Mouse (Mus musculus) forebrain, embryonic 15.5 days (tissue): ENCODE measurements at regions not wholly inside any gene's neighbourhood (a gene's known extent, or its start where the extent isn't known, plus 50 kb on each side); places are given as distances from the start of the nearest gene placed in this dataset.

ENCODE experiments used
- ATAC-seq: fragments of 200-750 bp; cut with Nextera tagmentation; replicated peaks from 2 replicates; pipeline ENCODE4 v1.8.0; 2017; ENCODE audit warnings: mild to moderate bottlenecking, moderate TSS enrichment, moderate library complexity
- H3K27ac ChIP-seq: fragments of 300-500 bp; sonication (generic); replicated peaks from 2 replicates; pipeline ENCODE4 v1.5.1; 2015; ENCODE audit warnings: mild to moderate bottlenecking, inconsistent platforms
- H3K27me3 ChIP-seq: fragments of 300-500 bp; sonication (generic); 2 replicates; pipeline ENCODE4 v1.6.1; 2015; ENCODE audit warnings: inconsistent platforms
- H3K36me3 ChIP-seq: fragments of 300-500 bp; sonication (generic); 2 replicates; pipeline ENCODE4 v1.6.1; 2015; ENCODE audit warnings: mild to moderate bottlenecking, inconsistent platforms
- H3K4me1 ChIP-seq: fragments of 300-500 bp; sonication (generic); 2 replicates; pipeline ENCODE4 v1.6.1; 2015; ENCODE audit warnings: inconsistent platforms
- H3K4me2 ChIP-seq: fragments of 300-500 bp; sonication (generic); replicated peaks from 2 replicates; pipeline ENCODE4 v1.6.1; 2015; ENCODE audit warnings: mild to moderate bottlenecking, inconsistent platforms
- H3K4me3 ChIP-seq: fragments of 300-500 bp; sonication (generic); 2 replicates; pipeline ENCODE4 v1.5.1; 2015; ENCODE audit warnings: mild to moderate bottlenecking, inconsistent platforms
- H3K9ac ChIP-seq: fragments of 300-500 bp; sonication (generic); replicated peaks from 2 replicates; pipeline ENCODE4 v1.6.1; 2015; ENCODE audit warnings: mild to moderate bottlenecking, inconsistent platforms
- H3K9me3 ChIP-seq: fragments of 300-500 bp; sonication (generic); 2 replicates; pipeline ENCODE4 v1.6.1; 2016; ENCODE audit warnings: inconsistent platforms
- WGBS: fragments of 180-500 bp; shearing (Covaris S2); methylation state at CpG from one replicate; pipeline ENCODE4 v1.1.7; 2015; ENCODE audit warnings: mixed read lengths; 5-methylcytosine and 5-hydroxymethylcytosine counted together

GRCm38 (mm10) chrX:11776236-11776899 lies 383.8 kb downstream of the Bcor start:
- Histone ChIP-seq H3K4me3 (no peak overlapping the region), H3K27me3 (no peaks in the 10 kb centered on the region), H3K9ac (no peak overlapping the region), H3K4me2 (no peak overlapping the region), H3K27ac (no peak overlapping the region), H3K4me1 (no peaks in the 10 kb centered on the region), H3K9me3 (no peaks in the 10 kb centered on the region), H3K36me3 (no peaks in the 10 kb centered on the region)
- no peak for ATAC-seq
- 69% methylated on average over 6 of the region's 6 CpGs for WGBS

DNA sequence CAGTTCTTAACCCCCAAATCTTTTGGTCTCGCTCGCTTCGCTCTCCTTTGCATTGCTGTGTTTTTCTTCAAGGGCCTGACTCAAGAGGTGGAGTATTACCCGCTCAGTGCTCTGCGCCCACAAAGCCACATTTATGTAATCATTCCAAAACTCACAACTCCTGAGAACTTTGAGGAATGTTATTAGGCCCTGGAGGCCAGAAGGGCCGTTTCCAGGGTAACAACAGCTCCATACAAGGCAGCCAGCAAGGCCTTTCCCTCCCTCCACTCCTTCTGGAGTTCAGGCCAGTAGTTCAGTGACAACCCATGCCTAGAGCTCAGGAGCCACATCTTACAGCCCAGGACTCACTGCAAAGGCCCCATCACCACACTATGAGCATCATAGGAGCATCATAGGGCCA lies 365.1 kb downstream of the Bcor start:
- H3K4me3 ChIP-seq = no peak overlapping the region
- H3K27me3 ChIP-seq = no peaks in the 10 kb centered on the region
- 64% methylated on average over 6 of the region's 6 CpGs for WGBS
- H3K4me1 ChIP-seq = peaks cover 11% of the 10 kb centered on the region; the same call in 1 of the 2 replicates
- ATAC-seq = no peak
- no peak overlapping the region for H3K27ac ChIP-seq
- H3K36me3 ChIP-seq = no peaks in the 10 kb centered on the region
- no peak overlapping the region for H3K9ac ChIP-seq
- H3K9me3 ChIP-seq = no peaks in the 10 kb centered on the region
- no peak overlapping the region for H3K4me2 ChIP-seq

DNA sequence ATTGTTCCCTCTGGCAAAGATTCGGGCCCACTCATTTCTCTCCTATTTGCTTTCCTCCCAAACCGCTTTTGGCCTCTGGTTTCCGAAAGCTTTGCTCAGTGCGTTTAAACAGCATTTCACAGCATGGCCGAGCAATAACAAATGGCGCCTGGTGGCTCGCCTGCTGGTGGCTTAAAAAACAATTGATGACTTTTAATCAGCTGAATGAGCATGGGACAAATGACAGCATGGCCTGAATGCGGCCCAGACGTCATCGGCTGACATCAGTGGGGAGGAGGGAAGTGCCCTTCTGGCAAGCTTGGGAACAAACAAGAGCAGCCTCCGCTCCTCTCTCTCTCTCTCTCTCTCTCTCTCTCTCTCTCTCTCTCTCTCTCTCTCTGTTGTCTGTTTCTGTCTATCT lies 362.3 kb downstream of the Bcor start:
- Histone ChIP-seq H3K4me2 (no peak overlapping the region), H3K36me3 (no peaks in the 10 kb centered on the region), H3K9ac (no peak overlapping the region), H3K9me3 (no peaks in the 10 kb centered on the region), H3K4me1 (peaks cover 23% of the 10 kb centered on the region), H3K27ac (no peak overlapping the region; the same call in 1 of the 2 replicates), H3K4me3 (no peak overlapping the region), H3K27me3 (no peaks in the 10 kb centered on the region)
- 8% methylated on average over 11 of the region's 11 CpGs for WGBS
- peak; percentile 47; the same call in 1 of the 2 replicates for ATAC-seq

- peaks cover 26% of the 10 kb centered on the region for H3K4me1 ChIP-seq
- no peaks in the 10 kb centered on the region for H3K9me3 ChIP-seq
- no peak overlapping the region for H3K9ac ChIP-seq
- no peak overlapping the region; the same call in 1 of the 2 replicates for H3K27ac ChIP-seq
- no peaks in the 10 kb centered on the region for H3K27me3 ChIP-seq
- no peak for ATAC-seq
- H3K4me2 ChIP-seq = no peak overlapping the region
- H3K36me3 ChIP-seq = no peaks in the 10 kb centered on the region
- H3K4me3 ChIP-seq = no peak overlapping the region
- WGBS = 15% methylated on average over 3 of the region's 3 CpGs
These were observed 361.8 kb downstream of the Bcor start for GRCm38 (mm10) chrX:11798326-11798725.

GRCm38 (mm10) chrX:11800400-11800941 lies 359.7 kb downstream of the Bcor start:
- ATAC-seq = peak; percentile 54
- WGBS = 51% methylated on average over 16 of the region's 16 CpGs
- Histone ChIP-seq H3K9ac (no peak overlapping the region), H3K36me3 (no peaks in the 10 kb centered on the region), H3K9me3 (no peaks in the 10 kb centered on the region), H3K4me2 (no peak overlapping the region; the same call in 1 of the 2 replicates), H3K4me1 (peaks cover 31% of the 10 kb centered on the region), H3K27me3 (no peaks in the 10 kb centered on the region), H3K27ac (peak overlapping the region; percentile 59), H3K4me3 (no peak overlapping the region)

DNA sequence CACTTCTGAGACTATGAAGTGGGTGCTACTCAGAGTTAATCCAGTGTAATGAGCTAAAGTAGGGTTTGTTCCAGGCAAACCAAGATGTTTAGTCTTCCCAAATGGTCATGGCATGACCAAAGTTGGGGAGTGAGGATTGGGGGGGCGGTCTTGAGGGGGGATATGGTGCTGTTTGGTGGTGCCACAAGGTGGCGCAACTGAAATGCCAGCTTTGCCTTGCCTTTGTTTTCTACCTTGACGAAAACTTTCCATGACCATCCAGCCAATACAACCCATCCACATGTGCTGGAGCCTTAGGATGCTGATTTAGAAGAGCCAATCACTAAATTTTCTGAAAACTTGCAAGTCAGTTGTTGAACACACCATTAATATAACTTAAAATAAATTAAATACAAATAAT lies 358.9 kb downstream of the Bcor start:
- ATAC-seq = no peak
- WGBS = 44% methylated on average over 3 of the region's 3 CpGs
- no peaks in the 10 kb centered on the region for H3K27me3 ChIP-seq

DNA sequence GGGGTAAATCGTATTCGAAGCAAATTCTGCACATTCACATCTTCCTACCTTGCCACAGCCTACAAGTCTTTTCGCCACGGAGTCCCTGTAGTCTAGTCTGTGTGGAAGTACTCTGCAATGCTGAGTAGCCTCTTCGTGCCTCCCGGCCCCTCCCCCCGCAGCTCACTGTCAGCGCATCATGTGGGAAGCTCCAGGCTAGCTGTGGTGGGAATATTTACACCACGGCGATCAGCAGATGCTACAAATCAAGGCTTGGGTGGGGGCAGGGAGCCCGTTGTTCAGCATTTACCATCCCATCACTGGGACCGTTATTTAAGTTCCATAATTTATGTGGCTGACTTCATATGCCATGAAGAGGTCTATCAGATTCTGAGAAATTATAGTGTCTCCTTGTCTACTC lies 358.5 kb downstream of the Bcor start:
- WGBS = 46% methylated on average over 12 of the region's 12 CpGs
- no peaks in the 10 kb centered on the region for H3K36me3 ChIP-seq
- H3K9me3 ChIP-seq = no peaks in the 10 kb centered on the region
- no peak for ATAC-seq
- H3K27ac ChIP-seq = no peak overlapping the region
- H3K9ac ChIP-seq = no peak overlapping the region
- H3K4me2 ChIP-seq = no peak overlapping the region
- peaks cover 33% of the 10 kb centered on the region for H3K4me1 ChIP-seq
- H3K4me3 ChIP-seq = no peak overlapping the region
- H3K27me3 ChIP-seq = no peaks in the 10 kb centered on the region

More for the DNA sequence above, 358.9 kb downstream of the Bcor start:
- H3K9me3 ChIP-seq = no peaks in the 10 kb centered on the region
- no peak overlapping the region for H3K4me3 ChIP-seq
- 0 out of 2 replicates have a peak overlapping the region, but pooled peaks have one; percentile 59 for H3K27ac ChIP-seq
- no peak overlapping the region for H3K9ac ChIP-seq
- H3K4me1 ChIP-seq = peaks cover 31% of the 10 kb centered on the region
- H3K4me2 ChIP-seq = no peak overlapping the region
- H3K36me3 ChIP-seq = no peaks in the 10 kb centered on the region

- WGBS = 43% methylated on average over 8 of the region's 8 CpGs
- Histone ChIP-seq H3K4me3 (no peak overlapping the region), H3K9ac (no peak overlapping the region), H3K27me3 (no peaks in the 10 kb centered on the region), H3K36me3 (no peaks in the 10 kb centered on the region), H3K9me3 (no peaks in the 10 kb centered on the region), H3K4me1 (peaks cover 37% of the 10 kb centered on the region), H3K27ac (no peak overlapping the region), H3K4me2 (no peak overlapping the region)
- no peak for ATAC-seq
These were observed 357.9 kb downstream of the Bcor start for GRCm38 (mm10) chrX:11802074-11802899.

DNA sequence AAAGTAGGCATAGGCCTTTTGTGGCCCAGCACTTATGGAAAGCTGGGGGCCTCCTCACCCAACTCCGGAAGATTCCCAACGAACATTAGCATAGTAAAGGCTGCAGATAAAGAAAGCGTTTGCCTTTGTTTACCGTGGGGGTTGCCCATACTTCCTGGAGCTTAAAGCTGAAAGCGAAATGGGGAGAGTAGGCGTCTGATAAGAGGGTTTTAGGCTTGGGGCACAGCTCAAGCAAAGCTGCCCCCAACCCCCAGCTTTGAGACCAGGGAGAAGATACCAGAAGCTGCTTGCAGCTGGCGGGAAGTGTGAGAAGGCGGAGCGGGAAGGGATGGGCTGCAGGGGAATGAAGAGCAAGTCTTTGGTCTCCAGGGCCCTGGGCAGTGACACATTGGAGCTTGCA lies 356.9 kb downstream of the Bcor start:
- WGBS = 21% methylated on average over 9 of the region's 9 CpGs
- ATAC-seq = no peak
- H3K9ac ChIP-seq = no peak overlapping the region
- no peaks in the 10 kb centered on the region for H3K9me3 ChIP-seq
- no peak overlapping the region for H3K4me2 ChIP-seq
- H3K4me3 ChIP-seq = no peak overlapping the region
- H3K27ac ChIP-seq = no peak overlapping the region
- no peaks in the 10 kb centered on the region for H3K36me3 ChIP-seq
- no peaks in the 10 kb centered on the region for H3K27me3 ChIP-seq
- peaks cover 39% of the 10 kb centered on the region for H3K4me1 ChIP-seq

GRCm38 (mm10) chrX:11806896-11807252 lies 353.3 kb downstream of the Bcor start:
- Histone ChIP-seq H3K9me3 (no peaks in the 10 kb centered on the region), H3K9ac (peak overlapping the region; percentile 55), H3K27me3 (no peaks in the 10 kb centered on the region), H3K36me3 (no peaks in the 10 kb centered on the region), H3K4me1 (peaks cover 24% of the 10 kb centered on the region), H3K4me3 (peak overlapping the region; percentile 42), H3K4me2 (peak overlapping the region; percentile 65), H3K27ac (peak overlapping the region; percentile 88)
- no peak; the same call in 1 of the 2 replicates for ATAC-seq
- WGBS = 10% methylated on average over 22 of the region's 22 CpGs

GRCm38 (mm10) chrX:11807253-11807882 lies 352.8 kb downstream of the Bcor start:
- no peaks in the 10 kb centered on the region for H3K36me3 ChIP-seq
- WGBS = 10% methylated on average over 67 of the region's 71 CpGs
- peak overlapping the region; percentile 88 for H3K27ac ChIP-seq
- H3K9ac ChIP-seq = peak overlapping the region; percentile 55
- H3K27me3 ChIP-seq = no peaks in the 10 kb centered on the region
- H3K9me3 ChIP-seq = no peaks in the 10 kb centered on the region
- H3K4me3 ChIP-seq = peak overlapping the region; percentile 42
- peak overlapping the region; percentile 65 for H3K4me2 ChIP-seq
- peaks cover 24% of the 10 kb centered on the region for H3K4me1 ChIP-seq
- peak; percentile 81 for ATAC-seq

- no peak for ATAC-seq
- WGBS = 11% methylated on average over 9 of the region's 9 CpGs
- no peaks in the 10 kb centered on the region for H3K9me3 ChIP-seq
- H3K4me3 ChIP-seq = peak overlapping the region; percentile 42
- H3K4me1 ChIP-seq = peaks cover 20% of the 10 kb centered on the region
- no peaks in the 10 kb centered on the region for H3K36me3 ChIP-seq
- peak overlapping the region; percentile 88 for H3K27ac ChIP-seq
- peak overlapping the region; percentile 65 for H3K4me2 ChIP-seq
- H3K27me3 ChIP-seq = no peaks in the 10 kb centered on the region
- peak overlapping the region; percentile 55 for H3K9ac ChIP-seq
These were observed 352.3 kb downstream of the Bcor start for GRCm38 (mm10) chrX:11807883-11808262.
